Mouse (Mus musculus): ENCODE measurements at regions not wholly inside any gene's neighbourhood (a gene's known extent, or its start where the extent isn't known, plus 50 kb on each side); places are given as distances from the start of the nearest gene placed in this dataset.
A peak's percentile ranks its signal among the peaks of the same experiment; 100 is the strongest.
"Not testable (repeated sequence)": the region's sequence is repeated elsewhere in the genome, so short reads cannot be mapped to it uniquely, and the experiment has no call there.

DNA sequence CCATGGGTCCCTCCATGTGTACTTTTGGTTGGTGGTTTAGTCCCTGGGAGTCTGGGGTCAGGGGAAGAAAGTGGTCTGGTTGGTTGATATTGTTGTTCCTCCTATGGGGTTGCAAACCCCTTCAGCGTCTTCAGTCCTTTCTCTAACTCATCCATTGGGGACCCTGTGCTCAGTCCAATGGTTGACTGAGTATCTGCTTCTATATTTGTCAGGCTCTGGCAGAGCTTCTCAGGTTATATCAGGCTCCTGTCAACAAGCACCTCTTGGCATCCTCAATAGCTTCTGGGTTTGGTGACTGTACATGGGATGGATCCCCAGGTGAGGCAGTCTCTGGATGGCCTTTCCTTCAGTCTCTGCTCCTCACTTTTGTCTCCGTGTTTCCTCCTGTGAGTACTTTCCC lies 170.4 kb upstream of the Ift57 start:
- H3K9ac ChIP-seq (ENCODE audit: low read depth, low read length); H3K4me2 ChIP-seq (replicated peaks; ENCODE audit: low read depth, low read length); H3K4me1 ChIP-seq (ENCODE audit: control insufficient read depth, insufficient read depth, low read length); H3K36me3 ChIP-seq (ENCODE audit: control insufficient read depth, insufficient read depth, low read length); H3K9me3 ChIP-seq (ENCODE audit: control insufficient read depth, low read length); H3K27me3 ChIP-seq (ENCODE audit: control insufficient read depth, insufficient read depth, low read length); H3K27ac ChIP-seq (ENCODE audit: low read depth, low read length); H3K4me3 ChIP-seq (ENCODE audit: low read length); ATAC-seq (ENCODE audit: low FRiP score, low TSS enrichment): not testable (repeated sequence)
- WGBS, result 88% methylated on average over 2 of the region's 2 CpGs

DNA sequence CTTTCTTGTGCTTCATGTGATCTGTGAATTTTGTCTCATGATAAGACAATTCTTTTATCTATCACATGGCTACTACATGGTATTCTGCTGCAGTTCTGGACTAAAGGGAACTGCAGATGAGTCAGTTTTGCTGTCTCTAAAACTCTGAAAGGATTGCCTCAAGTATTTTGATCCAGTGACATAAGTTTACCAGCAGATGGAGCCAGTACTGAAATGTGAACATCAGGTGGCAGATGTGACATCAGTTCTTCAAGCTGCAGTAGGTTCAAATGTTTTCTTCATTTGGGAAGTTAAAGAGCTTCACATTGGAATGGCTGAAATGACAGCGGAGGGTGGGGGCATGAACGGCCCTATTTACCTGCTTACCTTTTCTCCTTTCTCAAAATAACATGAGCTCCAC lies 170.0 kb upstream of the Ift57 start:
- no peaks in the 10 kb centered on the region for H3K4me1 ChIP-seq (ENCODE audit: control insufficient read depth, insufficient read depth, low read length)
- no peak overlapping the region for H3K4me3 ChIP-seq (ENCODE audit: low read length)
- H3K9me3 ChIP-seq (ENCODE audit: control insufficient read depth, low read length), result no peaks in the 10 kb centered on the region
- H3K36me3 ChIP-seq (ENCODE audit: control insufficient read depth, insufficient read depth, low read length), result no peaks in the 10 kb centered on the region
- no peaks in the 10 kb centered on the region for H3K27me3 ChIP-seq (ENCODE audit: control insufficient read depth, insufficient read depth, low read length)
- no peak overlapping the region for H3K27ac ChIP-seq (ENCODE audit: low read depth, low read length)
- ATAC-seq (ENCODE audit: low FRiP score, low TSS enrichment), result no peak
- 71% methylated on average over 2 of the region's 2 CpGs for WGBS
- H3K4me2 ChIP-seq (replicated peaks; ENCODE audit: low read depth, low read length), result no peak overlapping the region
- no peak overlapping the region for H3K9ac ChIP-seq (ENCODE audit: low read depth, low read length)

DNA sequence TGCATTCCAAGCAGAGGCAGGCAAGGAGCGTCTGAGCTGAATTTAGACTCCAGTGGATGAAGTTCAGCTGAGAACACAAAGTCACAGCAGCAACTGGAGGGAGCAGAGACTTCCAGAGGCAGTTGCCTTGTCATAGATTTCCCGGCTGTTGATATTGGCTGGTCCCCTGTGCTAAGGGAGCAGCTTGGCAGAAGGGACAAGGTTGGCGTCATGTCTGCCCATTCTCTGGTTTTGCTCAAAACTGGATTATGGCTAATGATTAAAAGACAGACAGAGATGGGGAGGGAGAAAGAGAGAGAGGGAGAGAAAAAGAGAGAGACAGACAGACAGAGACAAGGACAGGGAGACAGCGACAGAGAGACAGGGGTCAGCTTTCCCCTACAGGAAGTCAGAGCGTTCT lies 169.0 kb upstream of the Ift57 start:
- H3K4me3 ChIP-seq (ENCODE audit: low read length), result no peak overlapping the region

DNA sequence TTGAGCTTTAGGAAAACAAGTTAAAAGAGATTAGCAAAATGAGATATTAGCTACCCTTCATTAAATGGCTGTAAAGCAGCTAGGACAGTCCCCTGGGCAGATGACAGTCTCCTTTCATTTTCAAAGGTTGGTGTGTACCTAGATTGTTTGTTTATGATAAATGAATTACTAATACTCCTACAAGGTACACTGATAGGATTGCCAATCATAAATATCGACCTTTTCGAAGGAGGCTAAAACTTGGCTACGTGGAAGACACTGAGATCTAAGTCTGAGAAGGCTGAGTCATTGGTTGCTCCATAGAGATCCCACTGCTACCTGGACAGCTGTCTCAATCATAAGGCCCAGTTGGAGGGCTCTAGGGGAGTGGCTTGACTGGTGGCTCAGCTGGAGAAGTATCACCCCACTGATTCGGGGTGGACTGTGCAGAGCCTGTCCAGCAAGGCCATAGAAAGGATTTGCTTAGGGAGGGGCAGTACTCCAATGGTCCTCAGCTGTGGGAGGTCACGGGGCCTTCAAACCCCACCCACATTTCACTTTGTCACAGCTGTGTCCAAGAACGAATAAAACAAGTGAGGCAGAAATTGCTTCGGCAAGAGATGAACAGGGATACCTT lies 166.9 kb upstream of the Ift57 start:
- no peaks in the 10 kb centered on the region for H3K4me1 ChIP-seq (ENCODE audit: control insufficient read depth, insufficient read depth, low read length)
- H3K27me3 ChIP-seq (ENCODE audit: control insufficient read depth, insufficient read depth, low read length), result no peaks in the 10 kb centered on the region
- no peak overlapping the region for H3K27ac ChIP-seq (ENCODE audit: low read depth, low read length)
- no peaks in the 10 kb centered on the region for H3K9me3 ChIP-seq (ENCODE audit: control insufficient read depth, low read length)
- H3K9ac ChIP-seq (ENCODE audit: low read depth, low read length), result no peak overlapping the region
- no peak overlapping the region for H3K4me3 ChIP-seq (ENCODE audit: low read length)
- WGBS, result 80% methylated on average over 7 of the region's 7 CpGs
- H3K36me3 ChIP-seq (ENCODE audit: control insufficient read depth, insufficient read depth, low read length), result no peaks in the 10 kb centered on the region
- ATAC-seq (ENCODE audit: low FRiP score, low TSS enrichment), result peak; percentile 46; the same call in 1 of the 2 replicates
- no peak overlapping the region for H3K4me2 ChIP-seq (replicated peaks; ENCODE audit: low read depth, low read length)

More for the DNA sequence above, 169.0 kb upstream of the Ift57 start:
- Histone ChIP-seq H3K36me3 (ENCODE audit: control insufficient read depth, insufficient read depth, low read length) (no peaks in the 10 kb centered on the region), H3K27ac (ENCODE audit: low read depth, low read length) (no peak overlapping the region), H3K27me3 (ENCODE audit: control insufficient read depth, insufficient read depth, low read length) (no peaks in the 10 kb centered on the region), H3K4me2 (replicated peaks; ENCODE audit: low read depth, low read length) (no peak overlapping the region), H3K9ac (ENCODE audit: low read depth, low read length) (no peak overlapping the region), H3K9me3 (ENCODE audit: control insufficient read depth, low read length) (no peaks in the 10 kb centered on the region), H3K4me1 (ENCODE audit: control insufficient read depth, insufficient read depth, low read length) (no peaks in the 10 kb centered on the region)
- ATAC-seq (ENCODE audit: low FRiP score, low TSS enrichment), result no peak
- WGBS, result 85% methylated on average over 5 of the region's 5 CpGs

DNA sequence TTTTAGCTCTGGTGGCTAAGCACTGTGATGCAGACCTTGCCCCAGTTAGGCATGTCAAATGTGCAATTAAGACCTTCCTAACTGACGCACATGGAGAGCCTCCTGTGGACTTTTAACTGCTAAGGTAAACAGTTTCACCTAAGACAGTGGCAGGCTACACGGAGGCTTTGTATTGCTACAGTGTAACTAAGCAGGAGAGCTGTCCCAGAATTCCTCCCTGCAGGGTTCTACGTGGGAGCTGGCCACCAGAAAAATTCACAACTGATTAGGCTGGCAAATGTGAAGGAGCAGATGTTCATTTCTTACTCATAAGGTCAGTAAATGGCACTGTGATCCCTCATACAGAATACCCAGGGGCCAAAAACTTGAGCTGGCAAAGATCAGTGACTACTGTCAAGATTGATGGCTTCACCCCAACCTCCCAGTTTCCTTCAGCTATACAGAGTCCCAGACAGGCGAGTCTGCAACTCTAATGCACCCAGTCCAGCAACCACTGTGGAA lies 165.5 kb upstream of the Ift57 start:
- 31% methylated on average over 4 of the region's 4 CpGs for WGBS
- H3K9me3 ChIP-seq (ENCODE audit: control insufficient read depth, low read length), result no peaks in the 10 kb centered on the region
- no peak for ATAC-seq (ENCODE audit: low FRiP score, low TSS enrichment)

DNA sequence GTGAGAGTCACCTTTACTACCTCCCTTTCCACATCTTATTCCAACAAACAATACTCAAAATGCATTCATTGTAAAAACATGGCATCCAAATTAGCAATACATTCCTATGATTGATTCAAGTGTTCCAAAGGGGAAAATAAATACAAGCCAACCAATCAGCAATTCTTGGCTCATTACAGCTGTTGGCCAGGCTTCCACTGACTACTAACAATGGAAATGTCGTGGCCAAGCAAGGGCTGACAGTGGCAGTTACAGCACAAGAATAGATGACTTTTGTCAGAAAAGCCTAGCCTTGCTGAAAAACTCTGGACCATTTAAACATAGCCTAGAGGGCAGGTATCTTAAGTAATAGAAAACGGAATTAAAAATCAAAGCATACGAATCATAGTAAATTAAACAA lies 148.8 kb upstream of the Ift57 start:
- WGBS, result 81% methylated on average over 3 of the region's 3 CpGs
- H3K4me2 ChIP-seq (replicated peaks; ENCODE audit: low read depth, low read length), result no peak overlapping the region
- H3K9me3 ChIP-seq (ENCODE audit: control insufficient read depth, low read length), result no peaks in the 10 kb centered on the region

More for the DNA sequence above, 165.5 kb upstream of the Ift57 start:
- Histone ChIP-seq H3K9ac (ENCODE audit: low read depth, low read length) (no peak overlapping the region), H3K27ac (ENCODE audit: low read depth, low read length) (no peak overlapping the region), H3K27me3 (ENCODE audit: control insufficient read depth, insufficient read depth, low read length) (no peaks in the 10 kb centered on the region), H3K4me2 (replicated peaks; ENCODE audit: low read depth, low read length) (no peak overlapping the region), H3K4me3 (ENCODE audit: low read length) (no peak overlapping the region), H3K36me3 (ENCODE audit: control insufficient read depth, insufficient read depth, low read length) (no peaks in the 10 kb centered on the region), H3K4me1 (ENCODE audit: control insufficient read depth, insufficient read depth, low read length) (no peaks in the 10 kb centered on the region)

DNA sequence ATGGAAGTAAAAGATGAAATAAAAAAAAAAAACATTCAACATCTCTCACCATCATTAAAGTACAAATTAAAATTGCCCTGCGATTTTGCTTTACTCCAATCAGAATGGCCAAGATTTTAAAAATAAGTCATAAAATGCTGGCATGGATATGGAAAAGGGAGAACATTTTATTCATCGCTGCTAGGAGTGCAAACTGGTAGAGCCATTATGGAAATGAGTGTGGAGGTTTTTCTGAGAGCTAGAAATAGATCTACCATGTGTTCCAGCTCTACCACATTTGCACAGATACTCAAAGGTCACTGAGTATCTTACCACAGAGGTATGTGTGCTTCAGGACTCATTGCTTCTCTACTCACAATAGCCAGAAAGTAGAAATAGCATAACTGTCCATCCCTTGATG lies 129.0 kb upstream of the Ift57 start:
- Histone ChIP-seq H3K36me3 (ENCODE audit: control insufficient read depth, insufficient read depth, low read length) (no peaks in the 10 kb centered on the region), H3K27me3 (ENCODE audit: control insufficient read depth, insufficient read depth, low read length) (no peaks in the 10 kb centered on the region), H3K4me3 (ENCODE audit: low read length) (no peak overlapping the region), H3K27ac (ENCODE audit: low read depth, low read length) (no peak overlapping the region), H3K4me2 (replicated peaks; ENCODE audit: low read depth, low read length) (no peak overlapping the region), H3K9ac (ENCODE audit: low read depth, low read length) (no peak overlapping the region), H3K9me3 (ENCODE audit: control insufficient read depth, low read length) (no peaks in the 10 kb centered on the region), H3K4me1 (ENCODE audit: control insufficient read depth, insufficient read depth, low read length) (no peaks in the 10 kb centered on the region)
- 96% methylated on average over 2 of the region's 2 CpGs for WGBS
- no peak for ATAC-seq (ENCODE audit: low FRiP score, low TSS enrichment)

More for the DNA sequence above, 148.8 kb upstream of the Ift57 start:
- Histone ChIP-seq H3K4me3 (ENCODE audit: low read length) (no peak overlapping the region), H3K9ac (ENCODE audit: low read depth, low read length) (no peak overlapping the region), H3K27me3 (ENCODE audit: control insufficient read depth, insufficient read depth, low read length) (no peaks in the 10 kb centered on the region), H3K4me1 (ENCODE audit: control insufficient read depth, insufficient read depth, low read length) (no peaks in the 10 kb centered on the region), H3K27ac (ENCODE audit: low read depth, low read length) (no peak overlapping the region), H3K36me3 (ENCODE audit: control insufficient read depth, insufficient read depth, low read length) (no peaks in the 10 kb centered on the region)
- no peak for ATAC-seq (ENCODE audit: low FRiP score, low TSS enrichment)

DNA sequence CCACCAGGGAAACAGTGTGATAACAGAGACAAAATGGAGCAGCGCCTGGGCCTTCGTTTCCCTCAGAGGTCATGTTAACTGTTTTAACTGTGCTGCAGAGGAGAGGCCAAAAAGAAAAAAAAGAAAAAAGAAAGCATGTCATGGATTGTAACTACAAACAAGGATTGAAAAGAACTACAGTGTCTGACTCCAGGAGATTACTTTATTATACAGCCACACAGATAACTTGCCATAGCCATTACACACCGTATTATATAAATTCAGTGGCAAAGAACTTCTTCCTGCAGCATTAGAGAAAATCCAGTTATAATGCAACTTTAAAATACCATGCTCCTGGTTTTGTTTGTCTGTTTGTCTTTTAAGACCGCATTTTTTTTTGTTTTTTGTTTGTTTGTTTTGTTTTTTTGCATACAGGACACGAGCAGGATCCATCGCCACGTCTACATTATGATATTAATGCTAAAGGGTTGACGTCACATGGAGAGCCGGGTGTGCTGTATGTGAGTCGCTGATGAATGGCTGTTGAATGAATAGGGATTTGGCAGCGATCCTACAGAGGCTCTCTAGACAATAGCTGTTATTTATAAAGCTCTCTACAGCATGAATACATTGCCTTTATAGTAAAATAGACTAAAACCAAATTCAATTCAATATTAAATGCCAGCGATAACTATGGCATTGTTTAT lies 126.4 kb upstream of the Ift57 start:
- WGBS, result 80% methylated on average over 12 of the region's 12 CpGs
- H3K4me2 ChIP-seq (replicated peaks; ENCODE audit: low read depth, low read length), result no peak overlapping the region
- no peaks in the 10 kb centered on the region for H3K36me3 ChIP-seq (ENCODE audit: control insufficient read depth, insufficient read depth, low read length)
- H3K4me1 ChIP-seq (ENCODE audit: control insufficient read depth, insufficient read depth, low read length), result no peaks in the 10 kb centered on the region
- H3K9me3 ChIP-seq (ENCODE audit: control insufficient read depth, low read length), result no peaks in the 10 kb centered on the region
- no peak overlapping the region for H3K9ac ChIP-seq (ENCODE audit: low read depth, low read length)
- no peaks in the 10 kb centered on the region for H3K27me3 ChIP-seq (ENCODE audit: control insufficient read depth, insufficient read depth, low read length)
- H3K27ac ChIP-seq (ENCODE audit: low read depth, low read length), result no peak overlapping the region
- no peak overlapping the region for H3K4me3 ChIP-seq (ENCODE audit: low read length)
- ATAC-seq (ENCODE audit: low FRiP score, low TSS enrichment), result no peak

DNA sequence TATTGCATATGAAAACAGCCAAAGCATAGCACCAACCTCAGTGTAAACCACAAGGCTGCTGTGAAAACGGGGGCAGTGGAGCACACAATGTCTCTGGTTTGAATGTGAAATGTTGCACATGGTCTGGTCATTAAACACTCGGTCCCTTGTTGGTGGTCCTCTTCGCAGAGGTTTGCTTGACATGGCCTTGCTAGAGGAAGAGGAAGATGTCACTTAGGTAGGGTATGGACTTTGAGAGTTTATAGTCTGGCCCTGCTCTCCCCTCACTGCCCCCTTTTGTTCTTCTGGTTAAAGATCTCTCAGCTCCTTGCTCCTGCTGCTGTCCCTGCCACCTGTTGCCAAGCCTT lies 125.9 kb upstream of the Ift57 start:
- H3K4me2 ChIP-seq (replicated peaks; ENCODE audit: low read depth, low read length), result no peak overlapping the region
- H3K36me3 ChIP-seq (ENCODE audit: control insufficient read depth, insufficient read depth, low read length), result no peaks in the 10 kb centered on the region
- 91% methylated on average over 3 of the region's 3 CpGs for WGBS
- no peaks in the 10 kb centered on the region for H3K9me3 ChIP-seq (ENCODE audit: control insufficient read depth, low read length)
- H3K4me3 ChIP-seq (ENCODE audit: low read length), result no peak overlapping the region
- ATAC-seq (ENCODE audit: low FRiP score, low TSS enrichment), result no peak
- no peaks in the 10 kb centered on the region for H3K4me1 ChIP-seq (ENCODE audit: control insufficient read depth, insufficient read depth, low read length)
- H3K27ac ChIP-seq (ENCODE audit: low read depth, low read length), result no peak overlapping the region
- H3K9ac ChIP-seq (ENCODE audit: low read depth, low read length), result no peak overlapping the region
- H3K27me3 ChIP-seq (ENCODE audit: control insufficient read depth, insufficient read depth, low read length), result no peaks in the 10 kb centered on the region

Measured in kidney, embryonic 14.5 days (tissue).